Mouse (Mus musculus) lung, adult 2 months (tissue): ENCODE measurements around the gene Ckap4. TPM values are rescaled to one million over a fixed set of nuclear protein-coding genes. Genes with fewer than 3 reads are reported as not detected.
A peak's percentile ranks its signal among the peaks of the same experiment; 100 is the strongest.

Source experiments
- DNase-seq: peaks from one replicate; pipeline ENCODE4 v3.0.0; 2022
- H3K4me1 ChIP-seq: fragments of 200-500 bp; 2 replicates; pipeline ENCODE4 v1.6.1; 2011; ENCODE audit warnings: low read length; ENCODE audit not compliant: control insufficient read depth, insufficient read depth
- H3K4me3 ChIP-seq: fragments of 200-500 bp; replicated peaks from 2 replicates; pipeline ENCODE3; 2011; ENCODE audit warnings: low read depth, mild to moderate bottlenecking, control low read depth, low read length; ENCODE audit errors: extremely low read depth
- CTCF ChIP-seq: fragments of 200-500 bp; IDR thresholded peaks from 2 replicates; pipeline ENCODE4 v1.5.1; 2011; ENCODE audit warnings: mild to moderate bottlenecking, low read length, control low read depth; ENCODE audit not compliant: insufficient read depth
- POLR2A ChIP-seq: fragments of 200-500 bp; IDR thresholded peaks from 2 replicates; pipeline ENCODE4 v1.6.1; 2011; ENCODE audit warnings: low read depth, mild to moderate bottlenecking, control low read depth, low read length, borderline replicate concordance; ENCODE audit errors: extremely low read depth
- WGBS: fragments of 180-500 bp; shearing (Covaris S2); methylation state at CpG from one replicate; pipeline ENCODE4 v1.1.7; 2018; 5-methylcytosine and 5-hydroxymethylcytosine counted together
- polyA plus RNA-seq: library from polyadenylated mRNA; depleted of rRNA; stranded (reverse); fragments of >200 nt; gene quantifications from 2 replicates; pipeline ENCODE4 v1.2.3, GENCODE M21; 2012

Gene Ckap4
- polyA plus RNA-seq, 1 experiment, result 26.5 TPM

DNA sequence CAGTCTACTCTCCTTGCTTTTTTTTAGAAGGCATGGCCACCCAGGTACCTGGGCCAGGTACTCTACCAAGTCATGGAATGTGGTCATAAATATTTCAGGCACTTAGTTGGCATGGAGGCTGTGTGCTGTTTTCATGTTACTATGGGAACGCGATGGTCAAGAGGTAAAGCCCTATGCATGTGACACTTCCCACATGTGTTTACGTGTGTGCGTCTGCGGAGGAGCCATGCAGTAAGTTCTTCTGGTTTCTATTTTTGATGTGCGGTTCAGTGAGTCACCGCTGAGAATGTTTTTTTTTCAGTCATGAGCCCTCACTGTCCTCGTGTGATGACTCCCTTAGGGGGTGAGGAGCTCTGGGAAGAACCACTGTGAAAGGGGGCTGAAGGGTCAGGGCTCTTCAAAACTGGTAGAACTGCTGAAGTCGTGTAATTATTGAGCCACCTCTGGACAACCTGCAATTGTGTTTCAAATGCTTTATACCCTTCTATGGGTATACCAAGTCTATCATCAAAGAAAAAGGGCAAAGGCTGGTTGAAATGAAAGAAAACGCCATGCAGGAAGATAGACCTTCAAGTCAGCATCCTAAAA lies 37.3 kb upstream of the Ckap4 start:
- TF ChIP-seq POLR2A, result no peak
- TF ChIP-seq CTCF, result no peak
- no peak for DNase-seq
- H3K4me1 ChIP-seq, result peaks cover 2% of the 10 kb centered on the region; the same call in 1 of the 2 replicates
- 54% methylated on average over 10 of the region's 10 CpGs for WGBS
- H3K4me3 ChIP-seq, result no peak overlapping the region

DNA sequence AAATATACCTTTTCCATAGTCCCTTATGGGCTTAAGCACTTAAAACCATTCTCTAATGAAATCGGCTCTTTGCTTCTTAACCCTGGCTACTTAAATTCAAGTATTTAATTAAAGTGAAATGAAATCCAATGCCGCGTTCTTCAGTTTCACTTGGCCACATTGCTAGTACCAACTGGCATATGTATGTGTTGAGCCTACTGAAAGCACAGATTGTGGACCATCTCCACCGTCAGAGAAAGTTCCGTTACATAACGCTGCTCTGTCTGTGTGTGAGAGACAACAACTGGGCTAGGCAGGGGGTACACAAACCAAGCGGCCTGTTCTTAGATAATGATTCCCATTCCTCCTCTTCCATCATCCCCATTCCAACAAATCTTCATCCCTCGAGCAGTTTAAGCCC lies 30.6 kb upstream of the Ckap4 start:
- DNase-seq, result no peak
- Histone ChIP-seq H3K4me3 (no peak overlapping the region), H3K4me1 (no peaks in the 10 kb centered on the region)
- WGBS, result 74% methylated on average over 8 of the region's 8 CpGs
- TF ChIP-seq CTCF (no peak), POLR2A (no peak)

DNA sequence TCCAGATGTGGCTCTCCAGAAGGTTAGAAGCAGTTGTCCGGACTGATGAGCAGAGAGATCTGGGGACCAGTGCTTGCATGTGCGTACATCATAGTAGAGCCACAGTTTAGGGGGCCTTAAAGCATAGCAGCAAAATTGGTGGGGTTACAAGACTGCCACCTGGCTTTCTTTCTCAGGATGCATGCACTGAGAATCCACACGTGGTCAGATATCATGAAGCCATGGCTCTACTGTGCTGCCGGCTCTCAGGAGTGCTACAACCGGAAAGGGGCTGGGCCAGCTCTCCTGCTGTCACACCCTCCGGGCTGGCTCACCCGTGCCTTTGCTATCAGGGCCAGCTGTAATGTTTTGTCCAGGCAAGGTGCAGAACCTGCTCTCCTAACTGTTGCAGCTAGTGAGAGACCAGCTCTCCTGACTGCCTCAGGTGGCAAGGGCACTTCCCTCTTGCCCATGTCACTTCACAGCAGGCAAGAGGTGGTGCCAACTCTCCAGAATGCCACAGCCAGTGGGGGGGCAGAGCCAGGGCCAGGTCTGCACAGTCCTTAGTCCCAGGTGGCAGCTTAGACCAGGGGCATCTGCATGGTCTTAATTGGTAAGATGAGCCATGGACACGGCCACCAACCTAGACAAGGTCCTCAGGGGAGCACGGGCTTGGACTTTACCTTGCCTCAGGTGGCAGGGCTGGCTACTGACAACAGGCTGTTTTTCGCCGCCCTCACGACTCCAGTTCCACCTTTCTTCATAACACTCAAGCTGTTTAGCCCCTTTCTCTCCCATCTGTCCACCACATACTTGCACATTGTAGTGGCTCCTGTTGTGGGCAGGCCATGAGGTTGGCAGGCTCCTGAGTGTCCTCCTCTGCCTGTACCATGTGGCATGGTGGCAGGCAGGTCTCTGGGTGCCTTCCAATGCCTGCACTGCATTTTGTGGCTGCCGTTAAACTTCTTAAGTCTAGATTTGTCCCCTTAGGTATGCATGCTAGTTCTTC lies 29.0 kb upstream of the Ckap4 start:
- H3K4me3 ChIP-seq, result no peak overlapping the region
- WGBS, result 61% methylated on average over 13 of the region's 13 CpGs
- no peaks in the 10 kb centered on the region for H3K4me1 ChIP-seq
- no peak for TF ChIP-seq CTCF
- TF ChIP-seq POLR2A, result no peak
- peak; percentile 20 for DNase-seq

DNA sequence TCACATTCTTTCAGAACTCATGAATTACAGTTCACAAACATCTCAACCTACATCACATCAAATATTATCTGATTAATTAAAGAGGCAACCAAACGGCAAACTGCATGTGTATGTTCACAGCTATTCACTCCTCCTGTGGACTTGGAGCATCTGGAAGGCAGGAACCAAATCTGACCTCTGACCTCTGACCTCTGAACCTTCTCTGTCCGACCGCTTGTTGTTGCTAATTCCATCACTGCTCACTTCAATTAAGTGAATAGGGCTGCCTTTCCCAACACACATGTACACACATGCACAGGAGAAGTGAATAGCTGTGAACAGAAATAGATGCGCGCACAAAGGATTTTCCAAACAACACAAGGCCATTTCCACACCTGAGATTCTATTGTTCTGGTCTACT lies 28.3 kb upstream of the Ckap4 start:
- no peak for TF ChIP-seq CTCF
- no peak for TF ChIP-seq POLR2A
- Histone ChIP-seq H3K4me3 (no peak overlapping the region), H3K4me1 (no peaks in the 10 kb centered on the region)
- no peak for DNase-seq
- 73% methylated on average over 5 of the region's 5 CpGs for WGBS

DNA sequence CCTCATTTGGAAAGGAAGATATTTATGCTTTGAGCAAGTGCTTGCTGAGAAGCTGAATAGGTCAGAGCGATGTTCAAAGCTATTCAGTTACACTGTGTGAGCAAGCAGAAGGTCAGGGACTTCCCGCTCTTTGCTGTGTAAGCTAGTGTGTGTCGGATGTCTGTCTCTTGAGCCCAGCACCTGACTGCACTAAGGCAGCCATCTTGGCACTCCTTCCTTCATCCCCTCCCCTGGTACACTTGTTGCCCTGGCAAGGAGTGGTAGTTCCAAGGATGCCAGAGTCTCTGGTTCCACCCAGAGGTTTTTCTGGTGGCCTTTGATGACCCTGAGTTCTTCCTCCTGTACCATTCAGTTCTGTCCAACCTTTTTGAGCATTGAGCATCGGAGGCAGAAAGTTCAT lies 26.1 kb upstream of the Ckap4 start:
- no peaks in the 10 kb centered on the region for H3K4me1 ChIP-seq
- no peak overlapping the region for H3K4me3 ChIP-seq
- WGBS, result 89% methylated on average over 4 of the region's 4 CpGs
- TF ChIP-seq POLR2A (no peak), CTCF (no peak)
- DNase-seq, result no peak

DNA sequence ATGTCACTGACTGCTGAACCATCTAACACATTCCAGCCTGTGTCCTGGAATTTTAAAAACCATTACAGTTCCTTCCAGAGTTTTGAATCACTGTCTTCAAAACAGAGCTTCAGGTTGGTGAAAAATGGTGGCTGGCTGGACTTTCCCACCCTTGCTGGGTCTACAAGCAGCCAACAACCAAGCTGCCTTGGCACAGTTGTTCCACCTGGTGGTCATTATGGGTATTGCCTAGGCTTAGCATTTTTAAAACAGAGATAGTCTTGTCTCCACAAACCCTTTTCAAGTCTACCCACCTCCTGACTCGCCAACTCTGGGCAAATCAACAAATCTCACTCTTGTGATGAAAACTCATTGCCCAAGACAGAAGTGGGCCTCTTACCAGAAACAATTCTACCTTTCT lies 24.6 kb upstream of the Ckap4 start:
- no peak overlapping the region for H3K4me3 ChIP-seq
- 92% methylated on average over 1 of the region's 1 CpGs for WGBS
- DNase-seq, result no peak
- TF ChIP-seq POLR2A, result no peak
- TF ChIP-seq CTCF, result peak; percentile 42; the same call in 1 of the 2 replicates
- no peaks in the 10 kb centered on the region for H3K4me1 ChIP-seq

DNA sequence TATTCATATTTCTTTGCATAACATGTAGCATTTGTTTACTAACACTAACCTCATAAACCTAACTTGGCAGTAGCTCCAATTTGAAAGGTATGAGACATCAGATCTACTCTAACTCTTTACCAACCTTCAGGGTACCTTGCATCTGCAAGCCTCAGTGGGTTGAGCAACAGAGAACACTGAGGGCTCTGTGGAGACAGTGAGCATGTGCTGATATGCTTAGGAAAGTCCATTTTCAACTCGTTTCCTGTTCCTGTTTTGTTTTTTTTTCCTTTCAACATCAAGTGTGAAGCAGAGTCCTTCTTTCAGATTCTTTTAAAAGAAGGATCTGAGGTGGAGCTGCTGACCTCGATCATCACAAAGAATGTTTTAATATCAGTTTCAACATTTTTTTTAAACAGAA lies 22.3 kb upstream of the Ckap4 start:
- Histone ChIP-seq H3K4me1 (no peaks in the 10 kb centered on the region), H3K4me3 (no peak overlapping the region)
- TF ChIP-seq POLR2A, result no peak
- TF ChIP-seq CTCF, result no peak
- DNase-seq, result no peak
- 50% methylated on average over 2 of the region's 2 CpGs for WGBS

DNA sequence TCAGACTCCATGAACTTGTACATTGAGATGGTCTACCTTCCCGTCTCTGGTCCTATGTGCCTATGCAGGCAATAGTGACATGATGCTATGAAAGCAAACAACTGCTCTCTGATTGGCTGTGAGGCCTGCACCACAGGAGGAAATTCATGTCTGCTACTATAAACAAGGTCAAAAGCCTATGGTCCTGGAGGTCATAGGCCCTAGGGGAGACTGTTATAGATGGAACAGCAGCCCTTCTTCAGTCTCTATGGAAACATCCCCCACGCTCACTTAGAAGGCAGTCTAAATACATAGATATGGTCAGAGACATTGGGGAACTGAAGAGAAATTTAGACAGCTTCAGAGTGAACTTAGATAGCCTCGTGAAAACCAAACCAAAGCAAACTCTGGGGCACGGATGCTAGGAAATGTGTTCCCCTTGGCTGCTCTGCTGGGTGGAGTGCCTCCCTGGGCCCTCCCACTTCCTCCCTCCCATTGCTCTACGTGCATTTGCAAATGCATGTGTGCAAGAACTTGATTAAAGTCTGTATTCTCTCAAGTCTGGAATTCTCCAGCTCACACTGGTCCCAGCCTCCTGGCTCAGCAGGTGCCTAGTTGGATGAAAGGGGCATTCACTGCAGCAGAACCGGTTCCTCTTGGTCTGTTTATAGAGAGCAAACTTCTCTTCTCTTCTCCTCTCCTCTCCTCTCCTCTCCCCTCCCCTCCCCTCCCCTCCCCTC lies 20.6 kb upstream of the Ckap4 start:
- no peak for DNase-seq
- Histone ChIP-seq H3K4me1 (no peaks in the 10 kb centered on the region), H3K4me3 (no peak overlapping the region)
- 35% methylated on average over 6 of the region's 6 CpGs for WGBS
- TF ChIP-seq POLR2A (no peak), CTCF (no peak)

DNA sequence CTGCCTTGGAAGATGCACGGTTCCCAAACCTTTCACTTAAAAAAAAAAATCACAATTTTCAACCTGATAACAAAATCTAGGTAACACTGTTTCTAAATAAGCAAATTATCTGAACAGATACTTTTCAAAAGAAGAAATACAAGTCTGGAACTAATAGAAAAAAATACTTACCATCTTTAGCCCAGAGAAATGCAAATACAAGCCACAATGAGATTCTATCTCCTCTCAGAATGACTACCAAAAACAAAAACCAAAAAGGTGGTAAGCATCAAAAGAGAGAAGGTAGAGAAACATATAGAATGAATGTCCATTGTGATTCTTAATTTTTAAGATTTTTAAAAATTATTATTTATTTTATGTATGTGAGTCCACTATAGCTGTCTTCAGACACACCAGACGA lies 18.6 kb upstream of the Ckap4 start:
- WGBS, result 95% methylated on average over 2 of the region's 2 CpGs
- TF ChIP-seq CTCF, result no peak
- H3K4me3 ChIP-seq, result no peak overlapping the region
- no peaks in the 10 kb centered on the region for H3K4me1 ChIP-seq
- DNase-seq, result no peak
